ENCODE assay signal across 29 mouse cellular contexts in genomic region chr13:8783686-8784307, GRCm38 (mm10).
DNase-seq lines count a peak whose midpoint lies in the region; TF ChIP-seq lines count a peak whose summit lies in the region.
"Had no signal": no experiment of that assay in that cellular context is flagged by ENCODE, and none has a peak within 500 bp of the region (broad histone marks: within the 10 kb centered on the region; RNA-seq: fewer than 3 reads in every experiment).

No protein-coding gene starts in this region.

- no peak for TF ChIP-seq CTCF in layer of hippocampus, adult 2 months (conservative IDR thresholded peaks at IDR 0.05)

- H3K36me3 ChIP-seq in heart, embryonic 10.5 days: no peaks in the 10 kb centered on the region
- H3K36me3 ChIP-seq: embryonic facial prominence, embryonic 10.5 days; embryonic facial prominence, embryonic 13.5 days; forebrain, embryonic 12.5 days; forebrain, embryonic 15.5 days; heart, embryonic 12.5 days; heart, embryonic 15.5 days; hindbrain, embryonic 10.5 days; hindbrain, embryonic 13.5 days; intestine, embryonic 15.5 days had no signal

- intact Hi-C loops in heart, postnatal 25 days (cut with DNase I): no loop called here

- H3K27me3 ChIP-seq in heart, embryonic 10.5 days (ENCODE audit: insufficient read depth, poor library complexity, severe bottlenecking): peaks cover 5% of the 10 kb centered on the region; the same call in 1 of the 2 replicates
- H3K27me3 ChIP-seq: embryonic facial prominence, embryonic 13.5 days; forebrain, embryonic 12.5 days; forebrain, embryonic 15.5 days; hindbrain, embryonic 13.5 days; intestine, embryonic 15.5 days had no signal

- H3K9me3 ChIP-seq in heart, embryonic 10.5 days: no peaks in the 10 kb centered on the region
- H3K9me3 ChIP-seq: embryonic facial prominence, embryonic 10.5 days; embryonic facial prominence, embryonic 13.5 days; forebrain, embryonic 12.5 days; forebrain, embryonic 15.5 days; heart, embryonic 12.5 days; heart, embryonic 15.5 days; hindbrain, embryonic 10.5 days; hindbrain, embryonic 13.5 days; intestine, embryonic 15.5 days had no signal

- H3K4me1 ChIP-seq in heart, embryonic 10.5 days: no peaks in the 10 kb centered on the region
- H3K4me1 ChIP-seq: forebrain, embryonic 12.5 days; heart, embryonic 12.5 days; intestine, embryonic 15.5 days had no signal

- 67% methylated on average over 10 of the region's 10 CpGs for WGBS in heart, embryonic 10.5 days

- H3K27ac ChIP-seq in heart, embryonic 10.5 days: no peak overlapping the region
- no peak overlapping the region for H3K27ac ChIP-seq in layer of hippocampus, adult 2 months
- H3K27ac ChIP-seq: embryonic facial prominence, embryonic 10.5 days; embryonic facial prominence, embryonic 13.5 days; forebrain, embryonic 12.5 days; forebrain, embryonic 15.5 days; gastrocnemius, adult 2 months; heart, embryonic 15.5 days; hindbrain, embryonic 10.5 days; hindbrain, embryonic 13.5 days; intestine, embryonic 15.5 days had no signal

- H3K4me3 ChIP-seq in heart, embryonic 10.5 days: no peak overlapping the region
- H3K4me3 ChIP-seq in layer of hippocampus, adult 2 months: no peak overlapping the region
- H3K4me3 ChIP-seq: embryonic facial prominence, embryonic 10.5 days; embryonic facial prominence, embryonic 13.5 days; erythroblast, embryonic 14.5 days; forebrain, embryonic 12.5 days; forebrain, embryonic 15.5 days; gastrocnemius, adult 2 months; heart, embryonic 12.5 days; heart, embryonic 15.5 days; hindbrain, embryonic 10.5 days; hindbrain, embryonic 13.5 days; intestine, embryonic 15.5 days had no signal

- DNase-seq in heart, embryonic 10.5 days (ENCODE audit: low spot score): peak; percentile 58
- no peak for DNase-seq in heart, postnatal 25 days (ENCODE audit: low spot score)
- peak; percentile 66 for DNase-seq in thymus, postnatal 0 days (ENCODE audit: low spot score)
- DNase-seq in thymus, adult 18-20 months: no peak
- DNase-seq in CD4-positive helper T cell, adult 2 months (ENCODE audit: low read depth, low spot score): peak; percentile 40
- DNase-seq in CD8-positive naive resting alpha-beta T cell, adult 2 months (ENCODE audit: low read depth in 2 of 2, low spot score in 2 of 2): peak; percentile 6 to 16
- no peak for DNase-seq in layer of hippocampus, adult 2 months (ENCODE audit: low spot score in 2 of 2)
- no peak for DNase-seq in kidney, adult 11 months
- DNase-seq: adrenal gland, adult 2 months; adrenal gland, postnatal 14 days; cerebellum, adult 11 months; cerebellum, adult 8-10 months; cerebellum, postnatal 10 days; cerebellum, postnatal 36 days; embryo, embryonic 11 days; gastrocnemius, adult 2 months; gastrocnemius, postnatal 14 days; heart, adult 11 months; heart, postnatal 14 days had no signal

Comparison
In these comparisons a context has a peak if more than half of its experiments do, and no peak if none do; other contexts are left out.
1. DNase-seq: peak in heart, embryonic 10.5 days (single experiment), thymus, postnatal 0 days (single experiment), CD4-positive helper T cell, adult 2 months (single experiment) and CD8-positive naive resting alpha-beta T cell, adult 2 months (2 of 2); none in heart, postnatal 25 days (single experiment), thymus, adult 18-20 months (0 of 2), layer of hippocampus, adult 2 months (0 of 2) and kidney, adult 11 months (single experiment).